Mouse (Mus musculus) megakaryocyte, embryonic 14.5 days (primary cell): Measurements from ENCODE around the gene Ykt6. TPM values are rescaled to one million over a fixed set of nuclear protein-coding genes. Genes with fewer than 3 reads are reported as not detected.
"Not testable (repeated sequence)": the region's sequence is repeated elsewhere in the genome, so short reads cannot be mapped to it uniquely, and the experiment has no call there.

Experiments used
- H3K27me3 ChIP-seq: replicated peaks from 2 replicates; pipeline ENCODE3; 2012; ENCODE audit warnings: inconsistent platforms
- H3K36me3 ChIP-seq: replicated peaks from 2 replicates; pipeline ENCODE3; 2012; ENCODE audit warnings: low read length, inconsistent platforms, mixed read lengths
- H3K4me1 ChIP-seq: 2 replicates; pipeline ENCODE4 v1.6.1; 2012; ENCODE audit warnings: inconsistent platforms
- H3K4me3 ChIP-seq: replicated peaks from 2 replicates; pipeline ENCODE3; 2012; ENCODE audit warnings: moderate library complexity, mild to moderate bottlenecking, inconsistent platforms
- H3K9me3 ChIP-seq: 2 replicates; pipeline ENCODE4 v1.6.1; 2012; ENCODE audit warnings: inconsistent platforms
- FLI1 ChIP-seq: IDR thresholded peaks from 2 replicates; pipeline ENCODE4 v1.6.1; 2012; ENCODE audit warnings: low read length, inconsistent platforms, mixed read lengths
- GATA1 ChIP-seq: IDR thresholded peaks from 3 replicates; pipeline ENCODE4 v1.6.1; 2012; ENCODE audit warnings: mixed read lengths, low read length, inconsistent platforms, borderline replicate concordance
- polyA plus RNA-seq: library from polyadenylated mRNA; stranded (reverse); fragments of >175 nt; gene quantifications from 2 replicates; pipeline ENCODE4 v1.2.3, GENCODE M21; 2012; ENCODE audit warnings: low replicate concordance; ENCODE audit not compliant: insufficient read depth

The Ykt6 gene
- polyA plus RNA-seq, 1 experiment: 8.8 TPM

GRCm38 (mm10) chr11:5916178-5916548 lies 39.3 kb upstream of the Ykt6 start:
- Histone ChIP-seq H3K4me1 (peaks cover 11% of the 10 kb centered on the region), H3K9me3 (peaks cover 6% of the 10 kb centered on the region), H3K36me3 (no peaks in the 10 kb centered on the region), H3K4me3 (no peak overlapping the region), H3K27me3 (peaks cover 41% of the 10 kb centered on the region)
- no peak for TF ChIP-seq FLI1
- no peak for TF ChIP-seq GATA1

- H3K4me1 ChIP-seq: peaks cover 9% of the 10 kb centered on the region
- H3K27me3 ChIP-seq: peaks cover 35% of the 10 kb centered on the region
- no peak overlapping the region for H3K4me3 ChIP-seq
- TF ChIP-seq GATA1: no peak
- no peak for TF ChIP-seq FLI1
- H3K9me3 ChIP-seq: peaks cover 6% of the 10 kb centered on the region
- no peaks in the 10 kb centered on the region for H3K36me3 ChIP-seq
These were observed 37.4 kb upstream of the Ykt6 start for GRCm38 (mm10) chr11:5918111-5918510.

- Histone ChIP-seq H3K4me3 (no peak overlapping the region), H3K27me3 (peaks cover 20% of the 10 kb centered on the region), H3K9me3 (peaks cover 6% of the 10 kb centered on the region), H3K36me3 (no peaks in the 10 kb centered on the region), H3K4me1 (peaks cover 9% of the 10 kb centered on the region)
- TF ChIP-seq FLI1 (no peak), GATA1 (no peak)
These were observed 35.9 kb upstream of the Ykt6 start for GRCm38 (mm10) chr11:5919606-5920005.

- H3K4me1 ChIP-seq: peaks cover 9% of the 10 kb centered on the region
- no peaks in the 10 kb centered on the region for H3K36me3 ChIP-seq
- no peak overlapping the region for H3K4me3 ChIP-seq
- TF ChIP-seq FLI1: no peak
- TF ChIP-seq GATA1: no peak
- H3K9me3 ChIP-seq: peaks cover 6% of the 10 kb centered on the region
- H3K27me3 ChIP-seq: peaks cover 12% of the 10 kb centered on the region
These were observed 35.1 kb upstream of the Ykt6 start for GRCm38 (mm10) chr11:5920323-5920960.

- TF ChIP-seq FLI1 (no peak), GATA1 (no peak)
- Histone ChIP-seq H3K4me1 (no peaks in the 10 kb centered on the region), H3K36me3 (no peaks in the 10 kb centered on the region), H3K9me3 (peaks cover 4% of the 10 kb centered on the region; the same call in 1 of the 2 replicates), H3K27me3 (peaks cover 13% of the 10 kb centered on the region), H3K4me3 (no peak overlapping the region)
These were observed 30.8 kb upstream of the Ykt6 start for GRCm38 (mm10) chr11:5924699-5925098.

- peaks cover 18% of the 10 kb centered on the region for H3K9me3 ChIP-seq
- H3K4me3 ChIP-seq: no peak overlapping the region
- TF ChIP-seq GATA1 (no peak), FLI1 (no peak)
- no peaks in the 10 kb centered on the region for H3K36me3 ChIP-seq
- H3K27me3 ChIP-seq: peaks cover 9% of the 10 kb centered on the region
- H3K4me1 ChIP-seq: no peaks in the 10 kb centered on the region
These were observed 28.7 kb upstream of the Ykt6 start for GRCm38 (mm10) chr11:5926696-5927220.

- H3K36me3 ChIP-seq: no peaks in the 10 kb centered on the region
- no peak for TF ChIP-seq GATA1
- no peak for TF ChIP-seq FLI1
- no peaks in the 10 kb centered on the region for H3K4me1 ChIP-seq
- peaks cover 9% of the 10 kb centered on the region for H3K27me3 ChIP-seq
- peaks cover 35% of the 10 kb centered on the region for H3K9me3 ChIP-seq
- H3K4me3 ChIP-seq: no peak overlapping the region
These were observed 24.9 kb upstream of the Ykt6 start for GRCm38 (mm10) chr11:5930578-5930977.

- H3K4me3 ChIP-seq, H3K27me3 ChIP-seq, H3K4me1 ChIP-seq, H3K36me3 ChIP-seq: not testable (repeated sequence)
- H3K9me3 ChIP-seq: peaks cover 33% of the 10 kb centered on the region
These were observed 23.5 kb upstream of the Ykt6 start for GRCm38 (mm10) chr11:5931947-5932346.

- peaks cover 33% of the 10 kb centered on the region for H3K9me3 ChIP-seq
- not testable (repeated sequence) for H3K4me3 ChIP-seq, H3K27me3 ChIP-seq, H3K36me3 ChIP-seq, H3K4me1 ChIP-seq
These were observed 21.0 kb upstream of the Ykt6 start for GRCm38 (mm10) chr11:5934531-5934930.

GRCm38 (mm10) chr11:5942966-5943365 lies 12.5 kb upstream of the Ykt6 start:
- peaks cover 19% of the 10 kb centered on the region for H3K27me3 ChIP-seq
- H3K36me3 ChIP-seq: no peaks in the 10 kb centered on the region
- H3K4me1 ChIP-seq: peaks cover 17% of the 10 kb centered on the region
- H3K4me3 ChIP-seq: no peak overlapping the region
- H3K9me3 ChIP-seq: peaks cover 15% of the 10 kb centered on the region
- no peak for TF ChIP-seq FLI1
- TF ChIP-seq GATA1: no peak

- TF ChIP-seq GATA1: no peak
- H3K27me3 ChIP-seq: peaks cover 27% of the 10 kb centered on the region
- H3K9me3 ChIP-seq: peaks cover 15% of the 10 kb centered on the region
- H3K36me3 ChIP-seq: no peaks in the 10 kb centered on the region
- peaks cover 35% of the 10 kb centered on the region for H3K4me1 ChIP-seq
- H3K4me3 ChIP-seq: no peak overlapping the region
These were observed 10.4 kb upstream of the Ykt6 start for GRCm38 (mm10) chr11:5945096-5945495.
